Mouse (Mus musculus): ENCODE measurements around the gene Hes2. TPM values are rescaled to one million over a fixed set of nuclear protein-coding genes. Genes with fewer than 3 reads are reported as not detected.

Gene Hes2
- polyA plus RNA-seq (2012; rRNA removed) = 0.42 and 0.73 TPM in 2 replicates

- H3K4me1 ChIP-seq (ENCODE audit: control insufficient read depth, insufficient read depth, low read length) = peaks cover 13% of the 10 kb centered on the region
- H3K27ac ChIP-seq (ENCODE audit: control insufficient read depth, insufficient read depth, low read depth, low read length) = no peak within 1 kb of the TSS
- no peaks in the 10 kb centered on the region for H3K36me3 ChIP-seq (ENCODE audit: control insufficient read depth, insufficient read depth, low read length)
- no peak for TF ChIP-seq CTCF (IDR thresholded peaks at IDR 0.05; ENCODE audit: control insufficient read depth, insufficient read depth, insufficient replicate concordance, low read depth, low read length)
- TF ChIP-seq POLR2A (IDR thresholded peaks at IDR 0.05; ENCODE audit: control insufficient read depth, low read depth, low read length) = no peak
- peak within 1 kb of the TSS; percentile 9 for H3K4me3 ChIP-seq (ENCODE audit: control insufficient read depth, low read depth, low read length)
- no peaks in the 10 kb centered on the region for H3K27me3 ChIP-seq (ENCODE audit: control insufficient read depth, insufficient read depth, low read length)
Observed at GRCm38 (mm10) chr4:152158585-152159284, at the start of gene Hes2. Hes2 (plus strand) TSS chr4:152158867.

- peaks cover 14% of the 10 kb centered on the region for H3K4me1 ChIP-seq (ENCODE audit: control insufficient read depth, insufficient read depth, low read length)
- no peak for TF ChIP-seq CTCF (IDR thresholded peaks at IDR 0.05; ENCODE audit: control insufficient read depth, insufficient read depth, insufficient replicate concordance, low read depth, low read length)
- no peak for TF ChIP-seq POLR2A (IDR thresholded peaks at IDR 0.05; ENCODE audit: control insufficient read depth, low read depth, low read length)
- H3K27ac ChIP-seq (ENCODE audit: control insufficient read depth, insufficient read depth, low read depth, low read length) = no peak overlapping the region
- H3K27me3 ChIP-seq (ENCODE audit: control insufficient read depth, insufficient read depth, low read length) = no peaks in the 10 kb centered on the region
- no peaks in the 10 kb centered on the region for H3K36me3 ChIP-seq (ENCODE audit: control insufficient read depth, insufficient read depth, low read length)
- no peak overlapping the region for H3K4me3 ChIP-seq (ENCODE audit: control insufficient read depth, low read depth, low read length)
Observed at GRCm38 (mm10) chr4:152109509-152109908, 49.2 kb upstream of the Hes2 start.

- Histone ChIP-seq H3K27me3 (ENCODE audit: control insufficient read depth, insufficient read depth, low read length) (no peaks in the 10 kb centered on the region), H3K4me1 (ENCODE audit: control insufficient read depth, insufficient read depth, low read length) (peaks cover 19% of the 10 kb centered on the region), H3K4me3 (ENCODE audit: control insufficient read depth, low read depth, low read length) (no peak overlapping the region), H3K27ac (ENCODE audit: control insufficient read depth, insufficient read depth, low read depth, low read length) (no peak overlapping the region), H3K36me3 (ENCODE audit: control insufficient read depth, insufficient read depth, low read length) (no peaks in the 10 kb centered on the region)
- TF ChIP-seq CTCF (IDR thresholded peaks at IDR 0.05; ENCODE audit: control insufficient read depth, insufficient read depth, insufficient replicate concordance, low read depth, low read length) (no peak), POLR2A (IDR thresholded peaks at IDR 0.05; ENCODE audit: control insufficient read depth, low read depth, low read length) (no peak)
Observed at GRCm38 (mm10) chr4:152110689-152111088, 48.0 kb upstream of the Hes2 start.

- H3K27ac ChIP-seq (ENCODE audit: control insufficient read depth, insufficient read depth, low read depth, low read length) = no peak overlapping the region
- TF ChIP-seq CTCF (IDR thresholded peaks at IDR 0.05; ENCODE audit: control insufficient read depth, insufficient read depth, insufficient replicate concordance, low read depth, low read length) (no peak), POLR2A (IDR thresholded peaks at IDR 0.05; ENCODE audit: control insufficient read depth, low read depth, low read length) (no peak)
- no peaks in the 10 kb centered on the region for H3K36me3 ChIP-seq (ENCODE audit: control insufficient read depth, insufficient read depth, low read length)
- no peaks in the 10 kb centered on the region for H3K27me3 ChIP-seq (ENCODE audit: control insufficient read depth, insufficient read depth, low read length)
- peaks cover 24% of the 10 kb centered on the region for H3K4me1 ChIP-seq (ENCODE audit: control insufficient read depth, insufficient read depth, low read length)
- H3K4me3 ChIP-seq (ENCODE audit: control insufficient read depth, low read depth, low read length) = no peak overlapping the region
Observed at GRCm38 (mm10) chr4:152112329-152112728, 46.3 kb upstream of the Hes2 start.

GRCm38 (mm10) chr4:152114080-152114479 lies 44.6 kb upstream of the Hes2 start:
- no peaks in the 10 kb centered on the region for H3K27me3 ChIP-seq (ENCODE audit: control insufficient read depth, insufficient read depth, low read length)

GRCm38 (mm10) chr4:152115921-152116612 lies 42.6 kb upstream of the Hes2 start, which contains the start of gene Tnfrsf25:
Tnfrsf25 (plus strand) TSS chr4:152115934.
- Histone ChIP-seq H3K4me1 (ENCODE audit: control insufficient read depth, insufficient read depth, low read length) (peaks cover 20% of the 10 kb centered on the region), H3K4me3 (ENCODE audit: control insufficient read depth, low read depth, low read length) (no peak within 1 kb of the TSS), H3K27me3 (ENCODE audit: control insufficient read depth, insufficient read depth, low read length) (no peaks in the 10 kb centered on the region), H3K27ac (ENCODE audit: control insufficient read depth, insufficient read depth, low read depth, low read length) (no peak within 1 kb of the TSS), H3K36me3 (ENCODE audit: control insufficient read depth, insufficient read depth, low read length) (no peaks in the 10 kb centered on the region)
- TF ChIP-seq CTCF (IDR thresholded peaks at IDR 0.05; ENCODE audit: control insufficient read depth, insufficient read depth, insufficient replicate concordance, low read depth, low read length) (no peak), POLR2A (IDR thresholded peaks at IDR 0.05; ENCODE audit: control insufficient read depth, low read depth, low read length) (no peak)

More at GRCm38 (mm10) chr4:152114080-152114479, 44.6 kb upstream of the Hes2 start:
- H3K27ac ChIP-seq (ENCODE audit: control insufficient read depth, insufficient read depth, low read depth, low read length) = no peak overlapping the region
- H3K36me3 ChIP-seq (ENCODE audit: control insufficient read depth, insufficient read depth, low read length) = no peaks in the 10 kb centered on the region
- peaks cover 15% of the 10 kb centered on the region for H3K4me1 ChIP-seq (ENCODE audit: control insufficient read depth, insufficient read depth, low read length)
- no peak overlapping the region for H3K4me3 ChIP-seq (ENCODE audit: control insufficient read depth, low read depth, low read length)
- no peak for TF ChIP-seq CTCF (IDR thresholded peaks at IDR 0.05; ENCODE audit: control insufficient read depth, insufficient read depth, insufficient replicate concordance, low read depth, low read length)
- no peak for TF ChIP-seq POLR2A (IDR thresholded peaks at IDR 0.05; ENCODE audit: control insufficient read depth, low read depth, low read length)

- no peaks in the 10 kb centered on the region for H3K36me3 ChIP-seq (ENCODE audit: control insufficient read depth, insufficient read depth, low read length)
- no peak overlapping the region for H3K4me3 ChIP-seq (ENCODE audit: control insufficient read depth, low read depth, low read length)
- TF ChIP-seq CTCF (IDR thresholded peaks at IDR 0.05; ENCODE audit: control insufficient read depth, insufficient read depth, insufficient replicate concordance, low read depth, low read length) (no peak), POLR2A (IDR thresholded peaks at IDR 0.05; ENCODE audit: control insufficient read depth, low read depth, low read length) (no peak)
- H3K4me1 ChIP-seq (ENCODE audit: control insufficient read depth, insufficient read depth, low read length) = peaks cover 20% of the 10 kb centered on the region
- no peaks in the 10 kb centered on the region for H3K27me3 ChIP-seq (ENCODE audit: control insufficient read depth, insufficient read depth, low read length)
- H3K27ac ChIP-seq (ENCODE audit: control insufficient read depth, insufficient read depth, low read depth, low read length) = no peak overlapping the region
Observed at GRCm38 (mm10) chr4:152117538-152117937, 41.1 kb upstream of the Hes2 start.

Measured in testis, adult 2 months (tissue).